Mouse (Mus musculus): Measurements from ENCODE around the gene Cdca7. TPM values are rescaled to one million over a fixed set of nuclear protein-coding genes. Genes with fewer than 3 reads are reported as not detected.
A peak's percentile ranks its signal among the peaks of the same experiment; 100 is the strongest.

The Cdca7 gene
- polyA plus RNA-seq, 2 experiments = 45.0 to 48.9 TPM

- 0% methylated on average over 7 of the region's 7 CpGs for WGBS (ENCODE audit: insufficient replicate concordance)
- DNase-seq (ENCODE audit: low read depth in 3 of 3, low spot score in 3 of 3) (no peak), ATAC-seq (ENCODE audit: insufficient read depth) (no peak; the same call in 1 of the 2 replicates)
- Histone ChIP-seq H3K4me1 (replicated peaks; ENCODE audit: control insufficient read depth in 2 of 2, insufficient read depth in 2 of 2, low read length in 1 of 2) (peaks cover 18 to 42% of the 10 kb centered on the region in 2 experiments), H3K9ac (replicated peaks) (peak overlapping the region; percentile 91), H3K4me2 (ENCODE audit: low read depth) (peak overlapping the region; percentile 95), H3K9me3 (ENCODE audit: control insufficient read depth, low read length) (no peaks in the 10 kb centered on the region), H3K4me3 (ENCODE audit: insufficient read depth in 1 of 2, low read depth in 2 of 2, low read length in 2 of 2) (peak overlapping the region; percentile 78 to 89), H3K27ac (peak overlapping the region; percentile 88), H3K27me3 (ENCODE audit: control insufficient read depth, insufficient read depth, low read length) (no peaks in the 10 kb centered on the region), H3K36me3 (replicated peaks; ENCODE audit: control insufficient read depth, insufficient read depth, low read depth) (peaks cover 16% of the 10 kb centered on the region)
- TF ChIP-seq CTCF (IDR thresholded peaks at IDR 0.05; ENCODE audit: low read depth) = no peak
- TF ChIP-seq EP300 (IDR thresholded peaks at IDR 0.05; ENCODE audit: low read depth) = no peak
Measured at GRCm38 (mm10) chr2:72475423-72475796, 549 bp upstream of the Cdca7 start.

- TF ChIP-seq CTCF (IDR thresholded peaks at IDR 0.05; ENCODE audit: low read depth) (no peak), EP300 (IDR thresholded peaks at IDR 0.05; ENCODE audit: low read depth) (no peak)
- H3K27me3 ChIP-seq (ENCODE audit: control insufficient read depth, insufficient read depth, low read length) = no peaks in the 10 kb centered on the region
- DNase-seq (ENCODE audit: low read depth in 3 of 3, low spot score in 3 of 3) (peak in 2 of 3 experiments; percentile 14 to 24), ATAC-seq (ENCODE audit: insufficient read depth) (peak; percentile 58)
- H3K36me3 ChIP-seq (replicated peaks; ENCODE audit: control insufficient read depth, insufficient read depth, low read depth) = peaks cover 29% of the 10 kb centered on the region
- WGBS (ENCODE audit: insufficient replicate concordance) = under 1% methylated on average over 53 of the region's 53 CpGs
- no peaks in the 10 kb centered on the region for H3K9me3 ChIP-seq (ENCODE audit: control insufficient read depth, low read length)
- H3K4me3 ChIP-seq (ENCODE audit: insufficient read depth in 1 of 2, low read depth in 2 of 2, low read length in 2 of 2) = peak overlapping the region; percentile 78 to 89
- H3K9ac ChIP-seq (replicated peaks) = peak overlapping the region; percentile 91
- H3K4me2 ChIP-seq (ENCODE audit: low read depth) = peak overlapping the region; percentile 95
- H3K27ac ChIP-seq = peak overlapping the region; percentile 88
- peaks cover 18 to 41% of the 10 kb centered on the region in 2 experiments for H3K4me1 ChIP-seq (replicated peaks; ENCODE audit: control insufficient read depth in 2 of 2, insufficient read depth in 2 of 2, low read length in 1 of 2)
Measured at GRCm38 (mm10) chr2:72476486-72477211, 690 bp downstream of the Cdca7 start.

GRCm38 (mm10) chr2:72477221-72477620 is 1.3 kb downstream of the Cdca7 start:
- TF ChIP-seq EP300 (IDR thresholded peaks at IDR 0.05; ENCODE audit: low read depth) = no peak
- TF ChIP-seq CTCF (IDR thresholded peaks at IDR 0.05; ENCODE audit: low read depth) = no peak
- Histone ChIP-seq H3K4me1 (replicated peaks; ENCODE audit: control insufficient read depth in 2 of 2, insufficient read depth in 2 of 2, low read length in 1 of 2) (peaks cover 18 to 38% of the 10 kb centered on the region in 2 experiments), H3K9me3 (ENCODE audit: control insufficient read depth, low read length) (no peaks in the 10 kb centered on the region), H3K27me3 (ENCODE audit: control insufficient read depth, insufficient read depth, low read length) (no peaks in the 10 kb centered on the region), H3K4me2 (ENCODE audit: low read depth) (peak overlapping the region; percentile 95), H3K36me3 (replicated peaks; ENCODE audit: control insufficient read depth, insufficient read depth, low read depth) (peaks cover 34% of the 10 kb centered on the region), H3K27ac (no peak overlapping the region; the same call in none of the 2 replicates), H3K9ac (replicated peaks) (peak overlapping the region; percentile 91), H3K4me3 (ENCODE audit: insufficient read depth in 1 of 2, low read depth in 2 of 2, low read length in 2 of 2) (peak overlapping the region; percentile 78 to 89)
- ATAC-seq (ENCODE audit: insufficient read depth) (no peak), DNase-seq (ENCODE audit: low read depth in 3 of 3, low spot score in 3 of 3) (no peak)
- WGBS (ENCODE audit: insufficient replicate concordance) = 3% methylated on average over 11 of the region's 11 CpGs

GRCm38 (mm10) chr2:72478176-72478575 is 2.2 kb downstream of the Cdca7 start:
- peak overlapping the region; percentile 31 to 78 for H3K4me3 ChIP-seq (ENCODE audit: insufficient read depth in 1 of 2, low read depth in 2 of 2, low read length in 2 of 2)
- H3K27ac ChIP-seq = no peak overlapping the region
- H3K4me1 ChIP-seq (replicated peaks; ENCODE audit: control insufficient read depth in 2 of 2, insufficient read depth in 2 of 2, low read length in 1 of 2) = peaks cover 18 to 35% of the 10 kb centered on the region in 2 experiments
- WGBS (ENCODE audit: insufficient replicate concordance) = 68% methylated on average over 4 of the region's 4 CpGs
- H3K27me3 ChIP-seq (ENCODE audit: control insufficient read depth, insufficient read depth, low read length) = no peaks in the 10 kb centered on the region
- H3K36me3 ChIP-seq (replicated peaks; ENCODE audit: control insufficient read depth, insufficient read depth, low read depth) = peaks cover 43% of the 10 kb centered on the region
- peak overlapping the region; percentile 91 for H3K9ac ChIP-seq (replicated peaks)
- peak overlapping the region; percentile 95 for H3K4me2 ChIP-seq (ENCODE audit: low read depth)
- no peak for TF ChIP-seq EP300 (IDR thresholded peaks at IDR 0.05; ENCODE audit: low read depth)
- no peak for TF ChIP-seq CTCF (IDR thresholded peaks at IDR 0.05; ENCODE audit: low read depth)
- no peaks in the 10 kb centered on the region for H3K9me3 ChIP-seq (ENCODE audit: control insufficient read depth, low read length)
- ATAC-seq (ENCODE audit: insufficient read depth) (no peak), DNase-seq (ENCODE audit: low read depth in 3 of 3, low spot score in 3 of 3) (no peak)

- WGBS (ENCODE audit: insufficient replicate concordance) = 78% methylated on average over 13 of the region's 13 CpGs
- DNase-seq (ENCODE audit: low read depth in 3 of 3, low spot score in 3 of 3) (no peak), ATAC-seq (ENCODE audit: insufficient read depth) (no peak)
- H3K4me3 ChIP-seq (ENCODE audit: insufficient read depth in 1 of 2, low read depth in 2 of 2, low read length in 2 of 2) = 0 out of 4 replicates have a peak overlapping the region, but pooled peaks of 1 of the 2 experiments have one; percentile 1
- H3K9ac ChIP-seq (replicated peaks) = peak overlapping the region; percentile 21; the same call in 1 of the 2 replicates
- peaks cover 17 to 31% of the 10 kb centered on the region in 2 experiments for H3K4me1 ChIP-seq (replicated peaks; ENCODE audit: control insufficient read depth in 2 of 2, insufficient read depth in 2 of 2, low read length in 1 of 2)
- no peaks in the 10 kb centered on the region for H3K9me3 ChIP-seq (ENCODE audit: control insufficient read depth, low read length)
- H3K4me2 ChIP-seq (ENCODE audit: low read depth) = peak overlapping the region; percentile 95
- H3K27me3 ChIP-seq (ENCODE audit: control insufficient read depth, insufficient read depth, low read length) = no peaks in the 10 kb centered on the region
- H3K36me3 ChIP-seq (replicated peaks; ENCODE audit: control insufficient read depth, insufficient read depth, low read depth) = peaks cover 50% of the 10 kb centered on the region
- TF ChIP-seq CTCF (IDR thresholded peaks at IDR 0.05; ENCODE audit: low read depth) (no peak), EP300 (IDR thresholded peaks at IDR 0.05; ENCODE audit: low read depth) (no peak)
- H3K27ac ChIP-seq = no peak overlapping the region
Measured at GRCm38 (mm10) chr2:72478921-72479320, 3.0 kb downstream of the Cdca7 start.

Measured in liver, embryonic 14.5 days (tissue).